Mouse (Mus musculus) cerebellum, adult 2 months (tissue): ENCODE measurements at regions not wholly inside any gene's neighbourhood (a gene's known extent, or its start where the extent isn't known, plus 50 kb on each side); places are given as distances from the start of the nearest gene placed in this dataset.

Source experiments
- DNase-seq, 2 experiments: peaks; one replicate each; pipeline ENCODE4 v3.0.0; 2021
- H3K27ac ChIP-seq: fragments of 200-500 bp; 2 replicates; pipeline ENCODE4 v1.5.1; 2012; ENCODE audit warnings: low read length, control low read depth, inconsistent platforms; ENCODE audit not compliant: insufficient read depth
- H3K27me3 ChIP-seq: fragments of 200-500 bp; 2 replicates; pipeline ENCODE4 v1.6.1; 2012; ENCODE audit warnings: inconsistent platforms, mild to moderate bottlenecking, low read length, moderate library complexity; ENCODE audit not compliant: control insufficient read depth, insufficient read depth
- H3K4me1 ChIP-seq: fragments of 200-500 bp; 2 replicates; pipeline ENCODE4 v1.6.1; 2011; ENCODE audit warnings: low read length; ENCODE audit not compliant: control insufficient read depth, insufficient read depth
- H3K4me3 ChIP-seq: fragments of 200-500 bp; replicated peaks from 2 replicates; pipeline ENCODE3; 2011; ENCODE audit warnings: mild to moderate bottlenecking, low read depth, low read length, control low read depth; ENCODE audit not compliant: insufficient read depth
- CTCF ChIP-seq: fragments of 200-500 bp; IDR thresholded peaks from 2 replicates; pipeline ENCODE4 v1.5.1; 2011; ENCODE audit warnings: low read depth, mild to moderate bottlenecking, control low read depth, low read length, moderate library complexity, borderline replicate concordance; ENCODE audit not compliant: insufficient read depth
- POLR2A ChIP-seq: fragments of 200-500 bp; IDR thresholded peaks from 2 replicates; pipeline ENCODE4 v1.6.1; 2011; ENCODE audit warnings: low read length, control low read depth, borderline replicate concordance; ENCODE audit not compliant: insufficient read depth
- WGBS: fragments of 180-500 bp; shearing (Covaris S2); methylation state at CpG from one replicate; pipeline ENCODE4 v1.1.7; 2018; 5-methylcytosine and 5-hydroxymethylcytosine counted together

DNA sequence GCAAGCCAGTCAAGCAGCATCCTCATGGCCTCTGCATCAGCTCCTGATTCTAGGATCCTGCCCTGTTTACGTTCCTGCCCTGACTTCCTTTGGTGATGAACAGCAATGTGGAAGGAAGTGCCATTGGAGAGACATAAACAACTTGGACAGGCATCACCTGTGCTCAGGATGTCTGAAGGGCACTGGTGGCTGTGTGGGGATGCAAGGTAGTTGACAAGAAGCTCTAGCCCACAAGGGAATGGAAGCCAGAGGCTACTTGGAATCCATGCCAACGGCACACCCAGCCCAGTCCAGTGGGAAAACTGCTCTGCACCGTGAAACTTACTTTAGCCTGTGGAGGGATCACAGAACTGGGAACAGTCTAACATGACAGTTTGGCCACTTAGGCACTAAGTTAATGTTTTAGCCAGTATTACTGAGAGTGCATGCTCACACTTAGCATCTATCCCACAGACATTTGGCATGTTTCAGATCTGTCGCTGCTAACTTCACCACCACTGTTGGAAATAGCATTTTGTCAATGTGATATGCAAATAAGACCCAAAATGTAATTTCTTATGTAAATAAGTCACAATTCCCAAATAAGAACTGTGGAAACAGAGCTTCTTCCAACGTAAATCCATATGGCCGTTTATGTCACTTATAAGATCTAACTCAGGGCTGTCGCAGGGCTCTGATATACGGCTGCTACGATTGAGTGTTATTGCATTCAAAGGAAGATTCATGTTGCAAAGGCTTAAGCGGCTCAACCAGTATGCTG, 223.5 kb upstream of the Tcerg1l start:
- 92% methylated on average over 10 of the region's 10 CpGs for WGBS
- no peak overlapping the region for H3K4me3 ChIP-seq

DNA sequence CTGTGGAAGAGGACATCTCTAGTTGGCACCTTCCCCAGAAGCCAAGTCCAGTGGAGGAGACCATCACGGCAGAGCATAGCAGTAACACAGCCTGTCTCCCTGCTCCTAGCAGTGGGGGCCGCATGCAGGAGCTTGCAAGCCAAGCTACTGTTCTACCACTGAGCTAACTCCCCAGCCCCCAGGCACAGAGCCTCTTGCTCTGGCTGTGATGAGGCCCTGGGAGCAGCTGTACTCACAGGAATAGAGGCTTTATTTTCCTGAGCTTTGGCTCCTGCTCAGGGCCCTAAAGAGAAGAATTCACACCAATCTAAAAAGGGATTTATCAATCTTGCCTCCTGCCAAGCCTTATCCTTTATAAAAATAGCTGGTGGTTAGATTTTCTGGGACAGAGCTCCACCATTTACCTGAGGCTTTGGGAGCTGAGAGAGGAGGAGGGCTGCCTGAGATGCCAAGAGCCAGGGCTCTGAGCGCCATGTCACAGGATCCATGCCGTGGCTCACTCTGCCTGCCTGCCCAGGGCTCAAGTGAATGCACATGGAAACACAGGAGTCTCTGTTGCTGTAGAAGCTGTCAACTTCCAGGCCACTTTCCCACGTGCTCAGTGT, 222.7 kb upstream of the Tcerg1l start:
- H3K27me3 ChIP-seq, result no peaks in the 10 kb centered on the region
- H3K4me1 ChIP-seq, result no peaks in the 10 kb centered on the region
- DNase-seq, result no peak
- TF ChIP-seq CTCF, result no peak
- TF ChIP-seq POLR2A, result no peak
- H3K4me3 ChIP-seq, result no peak overlapping the region
- H3K27ac ChIP-seq, result no peak overlapping the region
- 50% methylated on average over 5 of the region's 5 CpGs for WGBS

More for the DNA sequence above, 223.5 kb upstream of the Tcerg1l start:
- Histone ChIP-seq H3K4me1 (no peaks in the 10 kb centered on the region), H3K27ac (no peak overlapping the region), H3K27me3 (no peaks in the 10 kb centered on the region)
- TF ChIP-seq POLR2A (no peak), CTCF (no peak)
- DNase-seq, result no peak

DNA sequence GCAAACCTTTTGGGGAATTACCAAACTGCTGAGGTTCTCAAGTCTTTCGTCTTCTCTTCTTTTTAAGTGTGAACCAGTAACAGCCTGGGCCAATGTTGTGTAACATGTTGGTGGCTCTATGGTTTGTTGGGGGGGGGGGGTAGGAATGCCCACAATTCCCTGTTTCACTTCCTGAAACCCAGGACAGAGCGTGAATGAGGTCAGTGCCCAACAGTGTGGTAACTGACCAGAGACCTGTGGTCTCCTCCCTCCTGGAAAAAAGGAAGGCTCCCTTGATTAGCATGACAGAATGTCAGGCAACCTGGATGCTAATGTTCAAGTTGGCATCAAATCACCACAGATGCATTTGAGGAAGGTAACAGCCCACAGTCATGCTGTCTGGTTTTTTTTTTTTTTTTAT, 218.9 kb upstream of the Tcerg1l start:
- H3K27me3 ChIP-seq, result no peaks in the 10 kb centered on the region
- no peak overlapping the region for H3K4me3 ChIP-seq
- no peak for TF ChIP-seq POLR2A
- no peaks in the 10 kb centered on the region for H3K4me1 ChIP-seq
- H3K27ac ChIP-seq, result no peak overlapping the region
- DNase-seq, result no peak
- WGBS, result 81% methylated on average over 2 of the region's 2 CpGs

DNA sequence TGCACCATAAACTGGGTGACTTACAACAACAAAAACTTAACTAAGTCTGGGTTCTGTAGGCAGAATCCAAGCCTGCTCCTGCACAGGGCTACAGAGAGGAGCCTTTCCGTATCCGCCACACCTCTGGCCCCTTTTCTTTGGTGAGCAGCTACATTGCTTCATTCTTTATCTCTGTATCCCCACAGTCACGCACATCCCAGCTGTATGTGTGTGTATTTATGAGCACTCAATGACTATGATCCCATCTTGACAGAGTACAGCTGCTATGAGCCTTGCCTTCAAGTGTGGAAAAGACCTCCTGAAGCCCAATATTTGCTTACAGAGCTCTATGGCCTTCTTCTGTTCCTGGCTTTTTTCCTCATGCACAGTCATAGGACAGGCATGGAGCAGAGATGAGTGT, 212.1 kb upstream of the Tcerg1l start:
- no peak for TF ChIP-seq CTCF
- no peak for TF ChIP-seq POLR2A
- 95% methylated on average over 3 of the region's 3 CpGs for WGBS
- no peaks in the 10 kb centered on the region for H3K4me1 ChIP-seq

DNA sequence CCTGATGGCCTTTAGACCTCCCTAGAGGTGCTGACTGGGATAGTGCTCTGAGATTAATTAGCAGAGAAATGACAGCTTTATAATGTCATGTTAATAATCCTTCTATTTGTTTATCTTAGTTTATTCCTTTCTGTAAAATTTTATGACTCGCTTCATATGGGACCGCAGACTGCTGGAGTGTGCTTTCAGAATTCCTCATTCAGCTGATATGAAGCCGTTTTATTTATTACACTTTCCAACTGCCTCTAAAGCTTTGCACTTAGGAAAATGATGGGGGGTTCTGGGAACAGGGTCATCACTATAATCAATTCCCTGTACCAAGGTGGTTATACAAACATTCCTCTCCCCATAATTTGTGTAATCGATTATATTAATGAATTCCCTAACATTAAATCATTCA, 211.6 kb upstream of the Tcerg1l start:
- WGBS, result 97% methylated on average over 4 of the region's 4 CpGs
- H3K4me1 ChIP-seq, result no peaks in the 10 kb centered on the region

More for the DNA sequence above, 212.1 kb upstream of the Tcerg1l start:
- Histone ChIP-seq H3K27me3 (no peaks in the 10 kb centered on the region), H3K4me3 (no peak overlapping the region), H3K27ac (no peak overlapping the region)
- DNase-seq, result no peak

DNA sequence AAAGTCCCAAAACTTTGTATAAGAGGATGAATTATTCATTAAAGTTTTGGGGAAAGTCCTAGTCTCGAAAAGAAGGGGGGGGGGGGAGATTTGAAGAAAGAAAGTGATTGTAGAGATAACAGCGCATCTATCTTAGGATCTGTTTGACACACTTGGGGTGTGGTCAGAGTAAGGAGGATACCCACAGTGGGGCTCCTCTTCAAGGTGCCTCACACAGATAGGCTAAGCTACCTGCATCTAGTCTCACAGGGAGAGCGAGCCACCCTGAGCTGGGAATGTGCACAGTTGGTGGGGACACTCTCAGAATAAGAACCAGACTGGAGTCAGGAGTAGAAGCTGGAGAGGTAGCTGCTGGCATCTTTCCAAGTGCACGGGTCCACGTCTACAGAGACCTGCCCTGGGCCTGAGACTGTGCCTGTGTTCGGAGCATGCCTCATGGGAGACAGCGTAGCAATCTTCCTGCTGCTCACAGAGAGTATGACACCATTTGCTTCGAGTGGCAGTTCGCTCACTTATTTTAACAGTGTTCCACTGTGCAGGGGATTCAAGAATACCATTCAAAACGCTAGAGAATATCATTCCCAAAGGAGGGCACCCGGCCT, 208.9 kb upstream of the Tcerg1l start:
- no peaks in the 10 kb centered on the region for H3K4me1 ChIP-seq
- no peaks in the 10 kb centered on the region for H3K27me3 ChIP-seq
- TF ChIP-seq CTCF (no peak), POLR2A (no peak)
- no peak overlapping the region for H3K4me3 ChIP-seq
- no peak for DNase-seq
- no peak overlapping the region for H3K27ac ChIP-seq
- WGBS, result 46% methylated on average over 11 of the region's 11 CpGs

More for the DNA sequence above, 211.6 kb upstream of the Tcerg1l start:
- no peak overlapping the region for H3K27ac ChIP-seq
- no peak for DNase-seq
- no peak overlapping the region for H3K4me3 ChIP-seq
- no peaks in the 10 kb centered on the region for H3K27me3 ChIP-seq
- TF ChIP-seq CTCF, result no peak
- no peak for TF ChIP-seq POLR2A

DNA sequence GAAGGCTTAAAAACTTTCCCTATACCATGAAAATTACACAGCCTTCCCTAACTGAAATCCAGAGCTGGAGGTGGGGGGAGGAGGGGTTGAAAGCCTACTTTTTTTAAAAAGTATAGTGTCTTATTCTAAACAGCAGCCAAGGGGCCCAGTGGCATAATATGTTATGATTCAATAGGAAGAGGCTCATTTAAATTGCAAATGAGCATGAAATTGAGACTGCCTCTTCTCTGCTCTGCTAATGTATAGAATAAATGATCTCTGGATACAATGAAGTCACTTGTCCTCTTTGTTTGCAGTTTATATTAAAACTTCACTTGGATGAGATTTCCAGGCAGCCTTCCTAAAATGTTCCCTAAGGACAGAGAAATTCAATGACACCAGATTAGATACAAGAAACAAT, 208.4 kb upstream of the Tcerg1l start:
- H3K4me1 ChIP-seq, result no peaks in the 10 kb centered on the region
- H3K27ac ChIP-seq, result no peak overlapping the region
- H3K27me3 ChIP-seq, result no peaks in the 10 kb centered on the region
- DNase-seq, result no peak
- no peak overlapping the region for H3K4me3 ChIP-seq
- TF ChIP-seq CTCF (no peak), POLR2A (no peak)

DNA sequence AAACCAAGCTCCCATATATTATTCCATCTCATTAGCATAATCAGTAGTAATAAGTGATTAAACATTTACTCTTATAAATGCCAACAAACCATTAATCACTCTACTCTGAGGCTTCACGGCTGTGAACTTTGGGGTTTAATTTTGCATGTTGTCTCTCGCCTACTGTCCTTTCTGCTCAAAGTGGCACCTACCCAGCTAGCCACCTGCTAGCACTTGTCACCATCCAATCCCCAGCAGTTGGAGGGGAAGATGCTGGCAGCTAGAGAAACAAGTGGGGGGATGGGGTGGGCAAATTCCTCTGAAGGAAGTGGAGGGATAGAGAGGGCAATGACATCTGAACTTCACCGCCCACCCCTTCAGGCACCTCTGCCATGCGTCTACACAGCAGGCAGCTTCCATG, 204.2 kb upstream of the Tcerg1l start:
- H3K4me1 ChIP-seq, result no peaks in the 10 kb centered on the region
- DNase-seq, result no peak
- no peaks in the 10 kb centered on the region for H3K27me3 ChIP-seq
- H3K4me3 ChIP-seq, result no peak overlapping the region
- WGBS, result 35% methylated on average over 4 of the region's 4 CpGs
- no peak overlapping the region for H3K27ac ChIP-seq
- no peak for TF ChIP-seq CTCF
- TF ChIP-seq POLR2A, result no peak
